Mouse (Mus musculus): ENCODE data around the gene Zfp827. TPM values are rescaled to one million over a fixed set of nuclear protein-coding genes. Genes with fewer than 3 reads are reported as not detected.

Zfp827 gene
- polyA plus RNA-seq, 1 experiment from 2014 or later, result 13.1 TPM

GRCm38 (mm10) chr8:79029396-79030325 is 1.4 kb downstream of the Zfp827 start:
- H3K4me2 ChIP-seq (ENCODE audit: low read depth, low read length, severe bottlenecking), result peak overlapping the region; percentile 79
- H3K4me1 ChIP-seq (replicated peaks; ENCODE audit: control insufficient read depth, insufficient read depth, low read length), result peaks cover 11% of the 10 kb centered on the region; the same call in 1 of the 2 replicates
- H3K36me3 ChIP-seq (ENCODE audit: control insufficient read depth, insufficient read depth, low read length), result no peaks in the 10 kb centered on the region
- H3K27me3 ChIP-seq (ENCODE audit: control insufficient read depth, insufficient read depth, low read length), result no peaks in the 10 kb centered on the region
- peak; percentile 84 for ATAC-seq (replicated peaks; ENCODE audit: low FRiP score)
- H3K27ac ChIP-seq (ENCODE audit: low read depth, low read length), result peak overlapping the region; percentile 99
- no peaks in the 10 kb centered on the region for H3K9me3 ChIP-seq (ENCODE audit: control insufficient read depth, low read length)
- peak overlapping the region; percentile 98 for H3K9ac ChIP-seq (ENCODE audit: low read length)
- H3K4me3 ChIP-seq (ENCODE audit: low read depth, low read length), result peak overlapping the region; percentile 81
- peak; percentile 93 for DNase-seq (ENCODE audit: low spot score)
- 1% methylated on average over 69 of the region's 99 CpGs for WGBS

GRCm38 (mm10) chr8:79030326-79031265 is 2.4 kb downstream of the Zfp827 start:
- WGBS, result under 1% methylated on average over 46 of the region's 62 CpGs
- H3K36me3 ChIP-seq (ENCODE audit: control insufficient read depth, insufficient read depth, low read length), result no peaks in the 10 kb centered on the region
- DNase-seq (ENCODE audit: low spot score) (peak; percentile 79), ATAC-seq (replicated peaks; ENCODE audit: low FRiP score) (no peak; the same call in 1 of the 2 replicates)
- H3K27ac ChIP-seq (ENCODE audit: low read depth, low read length), result peak overlapping the region; percentile 99
- peak overlapping the region; percentile 98 for H3K9ac ChIP-seq (ENCODE audit: low read length)
- H3K4me2 ChIP-seq (ENCODE audit: low read depth, low read length, severe bottlenecking), result peak overlapping the region; percentile 79
- no peaks in the 10 kb centered on the region for H3K9me3 ChIP-seq (ENCODE audit: control insufficient read depth, low read length)
- peaks cover 11% of the 10 kb centered on the region; the same call in 1 of the 2 replicates for H3K4me1 ChIP-seq (replicated peaks; ENCODE audit: control insufficient read depth, insufficient read depth, low read length)
- peak overlapping the region; percentile 81 for H3K4me3 ChIP-seq (ENCODE audit: low read depth, low read length)
- no peaks in the 10 kb centered on the region for H3K27me3 ChIP-seq (ENCODE audit: control insufficient read depth, insufficient read depth, low read length)

- H3K9ac ChIP-seq (ENCODE audit: low read length), result no peak overlapping the region
- WGBS, result 83% methylated on average over 7 of the region's 7 CpGs
- peaks cover 6% of the 10 kb centered on the region; the same call in 1 of the 2 replicates for H3K4me1 ChIP-seq (replicated peaks; ENCODE audit: control insufficient read depth, insufficient read depth, low read length)
- H3K4me2 ChIP-seq (ENCODE audit: low read depth, low read length, severe bottlenecking), result no peak overlapping the region
- DNase-seq (ENCODE audit: low spot score) (no peak), ATAC-seq (replicated peaks; ENCODE audit: low FRiP score) (no peak)
- no peaks in the 10 kb centered on the region for H3K36me3 ChIP-seq (ENCODE audit: control insufficient read depth, insufficient read depth, low read length)
- no peaks in the 10 kb centered on the region for H3K27me3 ChIP-seq (ENCODE audit: control insufficient read depth, insufficient read depth, low read length)
- no peaks in the 10 kb centered on the region for H3K9me3 ChIP-seq (ENCODE audit: control insufficient read depth, low read length)
- no peak overlapping the region for H3K4me3 ChIP-seq (ENCODE audit: low read depth, low read length)
- no peak overlapping the region for H3K27ac ChIP-seq (ENCODE audit: low read depth, low read length)
Observed at GRCm38 (mm10) chr8:79037532-79037931, 9.3 kb downstream of the Zfp827 start.

GRCm38 (mm10) chr8:79037991-79038390 is 9.8 kb downstream of the Zfp827 start:
- Histone ChIP-seq H3K9me3 (ENCODE audit: control insufficient read depth, low read length) (no peaks in the 10 kb centered on the region), H3K36me3 (ENCODE audit: control insufficient read depth, insufficient read depth, low read length) (no peaks in the 10 kb centered on the region), H3K4me3 (ENCODE audit: low read depth, low read length) (no peak overlapping the region), H3K4me1 (replicated peaks; ENCODE audit: control insufficient read depth, insufficient read depth, low read length) (peaks cover 6% of the 10 kb centered on the region; the same call in 1 of the 2 replicates), H3K9ac (ENCODE audit: low read length) (no peak overlapping the region), H3K27ac (ENCODE audit: low read depth, low read length) (no peak overlapping the region), H3K27me3 (ENCODE audit: control insufficient read depth, insufficient read depth, low read length) (no peaks in the 10 kb centered on the region), H3K4me2 (ENCODE audit: low read depth, low read length, severe bottlenecking) (no peak overlapping the region)
- ATAC-seq (replicated peaks; ENCODE audit: low FRiP score), result no peak
- DNase-seq (ENCODE audit: low spot score), result no peak
- WGBS, result 93% methylated on average over 7 of the region's 7 CpGs

GRCm38 (mm10) chr8:79041429-79041828 is 13.2 kb downstream of the Zfp827 start:
- Histone ChIP-seq H3K9me3 (ENCODE audit: control insufficient read depth, low read length) (no peaks in the 10 kb centered on the region), H3K9ac (ENCODE audit: low read length) (no peak overlapping the region), H3K4me1 (replicated peaks; ENCODE audit: control insufficient read depth, insufficient read depth, low read length) (no peaks in the 10 kb centered on the region), H3K27ac (ENCODE audit: low read depth, low read length) (no peak overlapping the region), H3K4me2 (ENCODE audit: low read depth, low read length, severe bottlenecking) (no peak overlapping the region), H3K4me3 (ENCODE audit: low read depth, low read length) (no peak overlapping the region), H3K27me3 (ENCODE audit: control insufficient read depth, insufficient read depth, low read length) (no peaks in the 10 kb centered on the region), H3K36me3 (ENCODE audit: control insufficient read depth, insufficient read depth, low read length) (no peaks in the 10 kb centered on the region)
- WGBS, result 83% methylated on average over 3 of the region's 3 CpGs
- ATAC-seq (replicated peaks; ENCODE audit: low FRiP score) (no peak), DNase-seq (ENCODE audit: low spot score) (no peak)

- 83% methylated on average over 3 of the region's 3 CpGs for WGBS
- DNase-seq (ENCODE audit: low spot score), result no peak
Observed at GRCm38 (mm10) chr8:79042252-79042651, 14.0 kb downstream of the Zfp827 start.

GRCm38 (mm10) chr8:79044673-79045072 is 16.4 kb downstream of the Zfp827 start:
- Histone ChIP-seq H3K9me3 (ENCODE audit: control insufficient read depth, low read length) (no peaks in the 10 kb centered on the region), H3K9ac (ENCODE audit: low read length) (no peak overlapping the region), H3K4me3 (ENCODE audit: low read depth, low read length) (no peak overlapping the region), H3K27me3 (ENCODE audit: control insufficient read depth, insufficient read depth, low read length) (no peaks in the 10 kb centered on the region), H3K36me3 (ENCODE audit: control insufficient read depth, insufficient read depth, low read length) (no peaks in the 10 kb centered on the region), H3K27ac (ENCODE audit: low read depth, low read length) (no peak overlapping the region), H3K4me1 (replicated peaks; ENCODE audit: control insufficient read depth, insufficient read depth, low read length) (no peaks in the 10 kb centered on the region), H3K4me2 (ENCODE audit: low read depth, low read length, severe bottlenecking) (no peak overlapping the region)
- DNase-seq (ENCODE audit: low spot score), result peak; percentile 20
- no peak for ATAC-seq (replicated peaks; ENCODE audit: low FRiP score)
- 96% methylated on average over 5 of the region's 5 CpGs for WGBS

More at GRCm38 (mm10) chr8:79042252-79042651, 14.0 kb downstream of the Zfp827 start:
- Histone ChIP-seq H3K36me3 (ENCODE audit: control insufficient read depth, insufficient read depth, low read length) (no peaks in the 10 kb centered on the region), H3K4me1 (replicated peaks; ENCODE audit: control insufficient read depth, insufficient read depth, low read length) (no peaks in the 10 kb centered on the region), H3K27me3 (ENCODE audit: control insufficient read depth, insufficient read depth, low read length) (no peaks in the 10 kb centered on the region), H3K4me3 (ENCODE audit: low read depth, low read length) (no peak overlapping the region), H3K27ac (ENCODE audit: low read depth, low read length) (no peak overlapping the region), H3K9ac (ENCODE audit: low read length) (no peak overlapping the region), H3K9me3 (ENCODE audit: control insufficient read depth, low read length) (no peaks in the 10 kb centered on the region), H3K4me2 (ENCODE audit: low read depth, low read length, severe bottlenecking) (no peak overlapping the region)
- ATAC-seq (replicated peaks; ENCODE audit: low FRiP score), result no peak

GRCm38 (mm10) chr8:79046659-79047058 is 18.4 kb downstream of the Zfp827 start:
- Histone ChIP-seq H3K27me3 (ENCODE audit: control insufficient read depth, insufficient read depth, low read length) (no peaks in the 10 kb centered on the region), H3K9ac (ENCODE audit: low read length) (no peak overlapping the region), H3K4me1 (replicated peaks; ENCODE audit: control insufficient read depth, insufficient read depth, low read length) (no peaks in the 10 kb centered on the region), H3K4me3 (ENCODE audit: low read depth, low read length) (no peak overlapping the region), H3K36me3 (ENCODE audit: control insufficient read depth, insufficient read depth, low read length) (no peaks in the 10 kb centered on the region), H3K27ac (ENCODE audit: low read depth, low read length) (no peak overlapping the region), H3K9me3 (ENCODE audit: control insufficient read depth, low read length) (no peaks in the 10 kb centered on the region), H3K4me2 (ENCODE audit: low read depth, low read length, severe bottlenecking) (no peak overlapping the region)
- 91% methylated on average over 4 of the region's 4 CpGs for WGBS
- peak; percentile 48 for DNase-seq (ENCODE audit: low spot score)
- no peak for ATAC-seq (replicated peaks; ENCODE audit: low FRiP score)

Data from forebrain, embryonic 11.5 days (tissue).